Mouse (Mus musculus): ENCODE results near the gene Gm7137.
"Not testable (repeated sequence)": the region's sequence is repeated elsewhere in the genome, so short reads cannot be mapped to it uniquely, and the experiment has no call there.

Gm7137 gene

GRCm38 (mm10) chr10:77751254-77751653 is 36.7 kb downstream of the Gm7137 start, which contains the start of gene Gm9736:
TSS of gene Gm9736 (minus strand) at chr10:77751354.
- DNase-seq (ENCODE audit: low read depth) = not testable (repeated sequence)

GRCm38 (mm10) chr10:77750686-77751085 is 37.3 kb downstream of the Gm7137 start:
- not testable (repeated sequence) for DNase-seq (ENCODE audit: low read depth)

- not testable (repeated sequence) for DNase-seq (ENCODE audit: low read depth)
These were observed 45.9 kb downstream of the Gm7137 start, which contains the start of gene Gm18596 for GRCm38 (mm10) chr10:77741924-77742688. TSS of gene Gm18596 (minus strand) at chr10:77742638.

GRCm38 (mm10) chr10:77738929-77739328 is 49.1 kb downstream of the Gm7137 start:
- DNase-seq (ENCODE audit: low read depth) = no peak
